Mouse (Mus musculus) G1E (cell line): ENCODE results near the gene Ppm1g. TPM values are rescaled to one million over a fixed set of nuclear protein-coding genes. Genes with fewer than 3 reads are reported as not detected.
"Not testable (repeated sequence)": the region's sequence is repeated elsewhere in the genome, so short reads cannot be mapped to it uniquely, and the experiment has no call there.

Experiments
- ATAC-seq: 2 replicates; pipeline ENCODE4 v1.8.0; 2016; ENCODE audit warnings: mild to moderate bottlenecking; ENCODE audit not compliant: insufficient number of reproducible peaks, poor library complexity, low FRiP score, severe bottlenecking; ENCODE audit errors: extremely low read depth
- DNase-seq: peaks from one replicate; pipeline ENCODE4 v3.0.0; 2012; ENCODE audit warnings: low spot score
- H3K27me3 ChIP-seq: 2 replicates; pipeline ENCODE4 v1.6.1; 2012; ENCODE audit warnings: mild to moderate bottlenecking, low read length, inconsistent platforms; ENCODE audit not compliant: insufficient read depth
- H3K36me3 ChIP-seq: replicated peaks from 2 replicates; pipeline ENCODE3; 2012; ENCODE audit warnings: mild to moderate bottlenecking, inconsistent platforms
- H3K4me1 ChIP-seq: 2 replicates; pipeline ENCODE4 v1.6.1; 2012; ENCODE audit warnings: low read depth, low read length, inconsistent platforms, mixed read lengths; ENCODE audit not compliant: insufficient read depth
- H3K4me3 ChIP-seq: 2 replicates; pipeline ENCODE4 v1.5.1; 2012; ENCODE audit warnings: low read depth, mild to moderate bottlenecking, inconsistent platforms, low read length, moderate library complexity, mixed read lengths
- H3K9me3 ChIP-seq: replicated peaks from 2 replicates; pipeline ENCODE4 v1.6.1; 2012; ENCODE audit warnings: inconsistent platforms
- CTCF ChIP-seq: IDR thresholded peaks from 2 replicates; pipeline ENCODE4 v1.5.1; 2012; ENCODE audit warnings: low read depth, low read length, inconsistent platforms, mixed read lengths
- GATA1 ChIP-seq: IDR thresholded peaks from 2 replicates; pipeline ENCODE4 v1.6.1; 2012; ENCODE audit warnings: borderline replicate concordance, low read length, inconsistent platforms, mixed read lengths
- GATA2 ChIP-seq: IDR thresholded peaks from 2 replicates; pipeline ENCODE4 v1.6.1; 2012; ENCODE audit warnings: low read depth, low read length, inconsistent platforms, borderline replicate concordance
- POLR2AphosphoS5 ChIP-seq: IDR thresholded peaks from 2 replicates; pipeline ENCODE4 v1.6.1; 2012; ENCODE audit warnings: low read depth, low read length, inconsistent platforms; ENCODE audit not compliant: insufficient replicate concordance
- TAL1 ChIP-seq: conservative IDR thresholded peaks from 2 replicates; pipeline ENCODE4 v1.6.1; 2012; ENCODE audit warnings: low read depth, low read length, inconsistent platforms, mixed read lengths
- polyA plus RNA-seq: library from polyadenylated mRNA; stranded (reverse); fragments of >175 nt; gene quantifications from 2 replicates; pipeline ENCODE4 v1.2.3, GENCODE M21; 2012
- total RNA-seq, 2 experiments: library from RNA; stranded (forward) in 1 of 2; stranded (reverse) in 1 of 2; fragments of 200-1000 nt in 1 of 2; fragments of >200 nt in 1 of 2; fragmentation: Nextera tagmentation in 1 of 2; gene quantifications; 2 replicates each; pipeline ENCODE4 v1.2.3; 2014 to 2017

Gene Ppm1g
- total and polyA plus RNA-seq, 3 experiments = 173 to 297 (median 176) TPM

- TF ChIP-seq TAL1 = no peak
- TF ChIP-seq CTCF = no peak
- no peak for TF ChIP-seq GATA2
- TF ChIP-seq POLR2AphosphoS5 = no peak
- no peak for TF ChIP-seq GATA1
- Histone ChIP-seq H3K9me3 (no peaks in the 10 kb centered on the region), H3K36me3 (peaks cover 17% of the 10 kb centered on the region), H3K4me3 (peak overlapping the region; percentile 99), H3K27me3 (no peaks in the 10 kb centered on the region), H3K4me1 (peaks cover 30% of the 10 kb centered on the region)
- DNase-seq = peak; percentile 35
- no peak for ATAC-seq
Observed at GRCm38 (mm10) chr5:31219911-31220447, 508 bp downstream of the Ppm1g start.

GRCm38 (mm10) chr5:31219474-31219873 lies 1.0 kb downstream of the Ppm1g start:
- Histone ChIP-seq H3K4me1 (peaks cover 34% of the 10 kb centered on the region), H3K4me3 (peak overlapping the region; percentile 99), H3K9me3 (no peaks in the 10 kb centered on the region), H3K36me3 (peaks cover 22% of the 10 kb centered on the region), H3K27me3 (no peaks in the 10 kb centered on the region)
- TF ChIP-seq POLR2AphosphoS5 (no peak), GATA2 (no peak), GATA1 (no peak), TAL1 (no peak), CTCF (no peak)
- ATAC-seq (no peak), DNase-seq (no peak)

- Histone ChIP-seq H3K27me3 (no peaks in the 10 kb centered on the region), H3K9me3 (no peaks in the 10 kb centered on the region), H3K4me3 (peak overlapping the region; percentile 99), H3K36me3 (peaks cover 24% of the 10 kb centered on the region), H3K4me1 (peaks cover 35% of the 10 kb centered on the region)
- no peak for ATAC-seq
- TF ChIP-seq CTCF (no peak), POLR2AphosphoS5 (no peak), GATA2 (no peak)
- DNase-seq = no peak
Observed at GRCm38 (mm10) chr5:31219070-31219469, 1.4 kb downstream of the Ppm1g start.

GRCm38 (mm10) chr5:31218294-31218693 lies 2.2 kb downstream of the Ppm1g start:
- Histone ChIP-seq H3K4me3 (no peak overlapping the region; the same call in 1 of the 2 replicates), H3K36me3 (peaks cover 28% of the 10 kb centered on the region), H3K27me3 (no peaks in the 10 kb centered on the region), H3K4me1 (peaks cover 36% of the 10 kb centered on the region), H3K9me3 (no peaks in the 10 kb centered on the region)
- DNase-seq (no peak), ATAC-seq (no peak)
- TF ChIP-seq TAL1 (no peak; the same call in 1 of the 2 replicates), POLR2AphosphoS5 (no peak), CTCF (no peak), GATA1 (no peak), GATA2 (no peak)

- ATAC-seq, H3K9me3 ChIP-seq, DNase-seq, H3K27me3 ChIP-seq, H3K4me3 ChIP-seq: not testable (repeated sequence)
- Histone ChIP-seq H3K4me1 (peaks cover 46% of the 10 kb centered on the region), H3K36me3 (peaks cover 40% of the 10 kb centered on the region)
Observed at GRCm38 (mm10) chr5:31216554-31216953, 3.9 kb downstream of the Ppm1g start.

- DNase-seq = no peak
- Histone ChIP-seq H3K9me3 (no peaks in the 10 kb centered on the region), H3K4me1 (peaks cover 52% of the 10 kb centered on the region), H3K27me3 (no peaks in the 10 kb centered on the region), H3K4me3 (no peak overlapping the region), H3K36me3 (peaks cover 88% of the 10 kb centered on the region)
- no peak for ATAC-seq
- TF ChIP-seq GATA2 = no peak
- no peak for TF ChIP-seq TAL1
- no peak for TF ChIP-seq POLR2AphosphoS5
- no peak for TF ChIP-seq GATA1
- TF ChIP-seq CTCF = no peak
Observed at GRCm38 (mm10) chr5:31204421-31204820, 16.1 kb downstream of the Ppm1g start.

GRCm38 (mm10) chr5:31203866-31204265 lies 16.6 kb downstream of the Ppm1g start:
- Histone ChIP-seq H3K27me3 (no peaks in the 10 kb centered on the region), H3K4me1 (peaks cover 57% of the 10 kb centered on the region), H3K9me3 (no peaks in the 10 kb centered on the region), H3K4me3 (no peak overlapping the region), H3K36me3 (peaks cover 90% of the 10 kb centered on the region)
- TF ChIP-seq GATA2 = no peak
- TF ChIP-seq TAL1 = no peak
- no peak for TF ChIP-seq GATA1
- no peak for TF ChIP-seq POLR2AphosphoS5
- ATAC-seq (no peak), DNase-seq (no peak)
